Mouse (Mus musculus) E14TG2a.4 (cell line): Measurements from ENCODE around the gene Gen1.

Experiments
- CTCF ChIP-seq: conservative IDR thresholded peaks from 2 replicates; pipeline ENCODE4 v1.5.1; 2014; ENCODE audit warnings: low read length
- NANOG ChIP-seq: IDR thresholded peaks from 2 replicates; pipeline ENCODE4 v1.6.1; 2014; ENCODE audit warnings: borderline replicate concordance, low read length, mixed read lengths
- POU5F1 ChIP-seq: IDR thresholded peaks from 2 replicates; pipeline ENCODE4 v1.6.1; 2014; ENCODE audit warnings: low read length, borderline replicate concordance

- TF ChIP-seq CTCF, result peak; percentile 99
- no peak for TF ChIP-seq POU5F1
- no peak for TF ChIP-seq NANOG
These were observed 69.4 kb downstream of the Gen1 start for GRCm38 (mm10) chr12:11196142-11196597.
